Mouse (Mus musculus) lung, embryonic 14.5 days (tissue): ENCODE results near the gene Ces2b. TPM values are rescaled to one million over a fixed set of nuclear protein-coding genes. Genes with fewer than 3 reads are reported as not detected.

Source experiments
- polyA plus RNA-seq: library from polyadenylated mRNA; unstranded; fragments of >200 nt; fragmentation: Nextera tagmentation; extraction: Ambion mirVana; gene quantifications from 2 replicates; pipeline ENCODE4 v1.2.1, GENCODE M21; 2014

The Ces2b gene
- polyA plus RNA-seq, 1 experiment from 2014 or later, result 0.84 TPM

Other genes with a start within 250 kb of the Ces2b start
- gene Pdp2, start 240.1 kb upstream of the Ces2b start, polyA plus RNA-seq, result 10.3 and 11.0 TPM in 2 replicates
- gene Cdh16, start 207.2 kb upstream of the Ces2b start, polyA plus RNA-seq, result 32.2 and 33.7 TPM in 2 replicates
- 10.1 and 14.1 TPM in 2 replicates for gene Rrad, start 200.2 kb upstream of the Ces2b start, polyA plus RNA-seq
- gene Ciao2b, start 189.6 kb upstream of the Ces2b start, polyA plus RNA-seq, result 88.3 and 88.4 TPM in 2 replicates
- gene Ces2a, start 97.6 kb upstream of the Ces2b start, polyA plus RNA-seq, result not detected in 2 replicates
- gene Ces2c, start 15.5 kb downstream of the Ces2b start, polyA plus RNA-seq, result not detected in 2 replicates
- gene Ces2e, start 94.7 kb downstream of the Ces2b start, polyA plus RNA-seq, result 0.12 and 0.14 TPM in 2 replicates
- gene Ces2f, start 115.8 kb downstream of the Ces2b start, polyA plus RNA-seq, result not detected in 2 replicates
- gene Ces2g, start 130.1 kb downstream of the Ces2b start, polyA plus RNA-seq, result 0.84 and 1.5 TPM in 2 replicates
- not detected in 2 replicates for gene Ces2h, start 169.3 kb downstream of the Ces2b start, polyA plus RNA-seq
- gene Ces3a, start 217.0 kb downstream of the Ces2b start, polyA plus RNA-seq, result not detected in 2 replicates